Mouse (Mus musculus): ENCODE results near the gene Pcmt1. TPM values are rescaled to one million over a fixed set of nuclear protein-coding genes. Genes with fewer than 3 reads are reported as not detected.

Gene Pcmt1
- polyA plus RNA-seq (2012; rRNA removed), result 85.0 and 88.7 TPM in 2 replicates

GRCm38 (mm10) chr10:7680731-7681301 is at the start of gene Pcmt1, which contains the start of gene Lats1:
Gene Pcmt1, minus strand, starts transcription at chr10:7681136.
Gene Lats1, plus strand, starts transcription at chr10:7681214.

GRCm38 (mm10) chr10:7725751-7726500 is 45.0 kb upstream of the Pcmt1 start, which contains the start of gene Katna1:
Gene Katna1, plus strand, starts transcription at chr10:7726000.

GRCm38 (mm10) chr10:7667342-7667802 is 13.6 kb downstream of the Pcmt1 start, which contains the start of gene Nup43:
Gene Nup43, plus strand, starts transcription at chr10:7667503.

GRCm38 (mm10) chr10:7589592-7590233 is 91.2 kb downstream of the Pcmt1 start, which contains the start of gene Lrp11:
Gene Lrp11, plus strand, starts transcription at chr10:7589800.

Other genes with a start within 250 kb of the Pcmt1 start
- gene Ulbp1, start 207.5 kb downstream of the Pcmt1 start, polyA plus RNA-seq (2012; rRNA removed), result 1.9 and 2.7 TPM in 2 replicates
- 38.4 and 44.6 TPM in 2 replicates for gene Lrp11, start 91.3 kb downstream of the Pcmt1 start, polyA plus RNA-seq (2012; rRNA removed)
- 30.0 and 35.6 TPM in 2 replicates for gene Nup43, start 13.6 kb downstream of the Pcmt1 start, polyA plus RNA-seq (2012; rRNA removed)
- 24.2 and 24.5 TPM in 2 replicates for gene Lats1, start 78 bp upstream of the Pcmt1 start, polyA plus RNA-seq (2012; rRNA removed)
- gene Katna1, start 44.9 kb upstream of the Pcmt1 start, polyA plus RNA-seq (2012; rRNA removed), result 19.8 and 21.0 TPM in 2 replicates
- gene Ginm1, start 111.7 kb upstream of the Pcmt1 start, polyA plus RNA-seq (2012; rRNA removed), result 30.3 and 35.8 TPM in 2 replicates
- gene Ppil4, start 111.8 kb upstream of the Pcmt1 start, polyA plus RNA-seq (2012; rRNA removed), result 25.7 and 27.4 TPM in 2 replicates
- gene Zc3h12d, start 151.3 kb upstream of the Pcmt1 start, polyA plus RNA-seq (2012; rRNA removed), result 0.22 and 0.23 TPM in 2 replicates